Mouse (Mus musculus): ENCODE measurements around the gene Taar5. TPM values are rescaled to one million over a fixed set of nuclear protein-coding genes. Genes with fewer than 3 reads are reported as not detected.

The Taar5 gene
- polyA plus RNA-seq, 1 experiment from 2014 or later: not detected

GRCm38 (mm10) chr10:23959071-23959470 lies 11.4 kb upstream of the Taar5 start:
- DNase-seq (no peak), ATAC-seq (ENCODE audit: low FRiP score, low TSS enrichment) (no peak)
- Histone ChIP-seq H3K9ac (replicated peaks; ENCODE audit: low read length) (no peak overlapping the region), H3K4me3 (replicated peaks; ENCODE audit: low read depth, low read length) (no peak overlapping the region), H3K36me3 (ENCODE audit: control insufficient read depth, insufficient read depth, low read length) (no peaks in the 10 kb centered on the region), H3K9me3 (ENCODE audit: control insufficient read depth, low read length) (no peaks in the 10 kb centered on the region), H3K4me2 (ENCODE audit: low read length) (no peak overlapping the region), H3K4me1 (ENCODE audit: control insufficient read depth, insufficient read depth, low read length) (no peaks in the 10 kb centered on the region), H3K27ac (replicated peaks; ENCODE audit: low read depth, low read length) (no peak overlapping the region), H3K27me3 (ENCODE audit: control insufficient read depth, insufficient read depth, low read length) (no peaks in the 10 kb centered on the region)
- 71% methylated on average over 3 of the region's 3 CpGs for WGBS

GRCm38 (mm10) chr10:23960444-23960915 lies 10.0 kb upstream of the Taar5 start, which contains the start of gene Taar4:
TSS of gene Taar4 (plus strand) at chr10:23960494.
- Histone ChIP-seq H3K36me3 (ENCODE audit: control insufficient read depth, insufficient read depth, low read length) (no peaks in the 10 kb centered on the region), H3K27me3 (ENCODE audit: control insufficient read depth, insufficient read depth, low read length) (no peaks in the 10 kb centered on the region), H3K4me1 (ENCODE audit: control insufficient read depth, insufficient read depth, low read length) (no peaks in the 10 kb centered on the region), H3K27ac (replicated peaks; ENCODE audit: low read depth, low read length) (no peak within 1 kb of the TSS), H3K9me3 (ENCODE audit: control insufficient read depth, low read length) (no peaks in the 10 kb centered on the region), H3K4me3 (replicated peaks; ENCODE audit: low read depth, low read length) (no peak within 1 kb of the TSS), H3K9ac (replicated peaks; ENCODE audit: low read length) (no peak within 1 kb of the TSS), H3K4me2 (ENCODE audit: low read length) (no peak within 1 kb of the TSS)
- no peak for ATAC-seq (ENCODE audit: low FRiP score, low TSS enrichment)
- DNase-seq: no peak
- WGBS: 96% methylated on average over 13 of the region's 13 CpGs

GRCm38 (mm10) chr10:23963444-23963843 lies 7.1 kb upstream of the Taar5 start:
- ATAC-seq (ENCODE audit: low FRiP score, low TSS enrichment) (no peak), DNase-seq (peak; percentile 19)
- Histone ChIP-seq H3K36me3 (ENCODE audit: control insufficient read depth, insufficient read depth, low read length) (no peaks in the 10 kb centered on the region), H3K4me2 (ENCODE audit: low read length) (no peak overlapping the region), H3K9me3 (ENCODE audit: control insufficient read depth, low read length) (no peaks in the 10 kb centered on the region), H3K27ac (replicated peaks; ENCODE audit: low read depth, low read length) (no peak overlapping the region), H3K27me3 (ENCODE audit: control insufficient read depth, insufficient read depth, low read length) (no peaks in the 10 kb centered on the region), H3K4me1 (ENCODE audit: control insufficient read depth, insufficient read depth, low read length) (no peaks in the 10 kb centered on the region), H3K9ac (replicated peaks; ENCODE audit: low read length) (no peak overlapping the region), H3K4me3 (replicated peaks; ENCODE audit: low read depth, low read length) (no peak overlapping the region)
- WGBS: 51% methylated on average over 3 of the region's 3 CpGs

- H3K36me3 ChIP-seq (ENCODE audit: control insufficient read depth, insufficient read depth, low read length): no peaks in the 10 kb centered on the region
- DNase-seq (no peak), ATAC-seq (ENCODE audit: low FRiP score, low TSS enrichment) (no peak)
- H3K9ac ChIP-seq (replicated peaks; ENCODE audit: low read length): no peak overlapping the region
- 92% methylated on average over 6 of the region's 6 CpGs for WGBS
- no peaks in the 10 kb centered on the region for H3K9me3 ChIP-seq (ENCODE audit: control insufficient read depth, low read length)
- H3K27ac ChIP-seq (replicated peaks; ENCODE audit: low read depth, low read length): no peak overlapping the region
- H3K4me3 ChIP-seq (replicated peaks; ENCODE audit: low read depth, low read length): no peak overlapping the region
- no peaks in the 10 kb centered on the region for H3K27me3 ChIP-seq (ENCODE audit: control insufficient read depth, insufficient read depth, low read length)
- no peaks in the 10 kb centered on the region for H3K4me1 ChIP-seq (ENCODE audit: control insufficient read depth, insufficient read depth, low read length)
- H3K4me2 ChIP-seq (ENCODE audit: low read length): no peak overlapping the region
These were observed 5.4 kb upstream of the Taar5 start for GRCm38 (mm10) chr10:23964921-23965610.

- no peaks in the 10 kb centered on the region for H3K27me3 ChIP-seq (ENCODE audit: control insufficient read depth, insufficient read depth, low read length)
- no peak for DNase-seq
- no peak overlapping the region for H3K27ac ChIP-seq (replicated peaks; ENCODE audit: low read depth, low read length)
- H3K9me3 ChIP-seq (ENCODE audit: control insufficient read depth, low read length): no peaks in the 10 kb centered on the region
- no peak overlapping the region for H3K9ac ChIP-seq (replicated peaks; ENCODE audit: low read length)
- WGBS: 71% methylated on average over 5 of the region's 5 CpGs
- ATAC-seq (ENCODE audit: low FRiP score, low TSS enrichment): no peak
- H3K4me3 ChIP-seq (replicated peaks; ENCODE audit: low read depth, low read length): no peak overlapping the region
- no peak overlapping the region for H3K4me2 ChIP-seq (ENCODE audit: low read length)
- H3K4me1 ChIP-seq (ENCODE audit: control insufficient read depth, insufficient read depth, low read length): no peaks in the 10 kb centered on the region
- no peaks in the 10 kb centered on the region for H3K36me3 ChIP-seq (ENCODE audit: control insufficient read depth, insufficient read depth, low read length)
These were observed 750 bp downstream of the Taar5 start for GRCm38 (mm10) chr10:23971256-23971655.

GRCm38 (mm10) chr10:23977958-23978357 lies 7.5 kb downstream of the Taar5 start:
- Histone ChIP-seq H3K4me1 (ENCODE audit: control insufficient read depth, insufficient read depth, low read length) (no peaks in the 10 kb centered on the region), H3K9ac (replicated peaks; ENCODE audit: low read length) (no peak overlapping the region), H3K4me3 (replicated peaks; ENCODE audit: low read depth, low read length) (no peak overlapping the region), H3K36me3 (ENCODE audit: control insufficient read depth, insufficient read depth, low read length) (no peaks in the 10 kb centered on the region), H3K4me2 (ENCODE audit: low read length) (no peak overlapping the region), H3K9me3 (ENCODE audit: control insufficient read depth, low read length) (no peaks in the 10 kb centered on the region), H3K27me3 (ENCODE audit: control insufficient read depth, insufficient read depth, low read length) (no peaks in the 10 kb centered on the region), H3K27ac (replicated peaks; ENCODE audit: low read depth, low read length) (no peak overlapping the region)
- WGBS: 39% methylated on average over 4 of the region's 4 CpGs
- ATAC-seq (ENCODE audit: low FRiP score, low TSS enrichment) (no peak), DNase-seq (no peak)

GRCm38 (mm10) chr10:23978901-23979705 lies 8.6 kb downstream of the Taar5 start:
- Histone ChIP-seq H3K4me1 (ENCODE audit: control insufficient read depth, insufficient read depth, low read length) (no peaks in the 10 kb centered on the region), H3K27me3 (ENCODE audit: control insufficient read depth, insufficient read depth, low read length) (no peaks in the 10 kb centered on the region), H3K36me3 (ENCODE audit: control insufficient read depth, insufficient read depth, low read length) (no peaks in the 10 kb centered on the region), H3K27ac (replicated peaks; ENCODE audit: low read depth, low read length) (no peak overlapping the region), H3K4me3 (replicated peaks; ENCODE audit: low read depth, low read length) (no peak overlapping the region), H3K4me2 (ENCODE audit: low read length) (no peak overlapping the region), H3K9ac (replicated peaks; ENCODE audit: low read length) (no peak overlapping the region), H3K9me3 (ENCODE audit: control insufficient read depth, low read length) (no peaks in the 10 kb centered on the region)
- peak; percentile 55; the same call in 1 of the 2 replicates for ATAC-seq (ENCODE audit: low FRiP score, low TSS enrichment)
- DNase-seq: peak; percentile 83
- 45% methylated on average over 16 of the region's 16 CpGs for WGBS

GRCm38 (mm10) chr10:23985546-23985945 lies 15.0 kb downstream of the Taar5 start, which contains the start of gene Taar6:
TSS of gene Taar6 (minus strand) at chr10:23985646.
- Histone ChIP-seq H3K4me1 (ENCODE audit: control insufficient read depth, insufficient read depth, low read length) (no peaks in the 10 kb centered on the region), H3K4me3 (replicated peaks; ENCODE audit: low read depth, low read length) (no peak within 1 kb of the TSS), H3K27me3 (ENCODE audit: control insufficient read depth, insufficient read depth, low read length) (no peaks in the 10 kb centered on the region), H3K27ac (replicated peaks; ENCODE audit: low read depth, low read length) (no peak within 1 kb of the TSS), H3K4me2 (ENCODE audit: low read length) (no peak within 1 kb of the TSS), H3K9ac (replicated peaks; ENCODE audit: low read length) (no peak within 1 kb of the TSS), H3K36me3 (ENCODE audit: control insufficient read depth, insufficient read depth, low read length) (no peaks in the 10 kb centered on the region), H3K9me3 (ENCODE audit: control insufficient read depth, low read length) (no peaks in the 10 kb centered on the region)
- 74% methylated on average over 8 of the region's 8 CpGs for WGBS
- no peak for ATAC-seq (ENCODE audit: low FRiP score, low TSS enrichment)
- DNase-seq: no peak
